Mouse (Mus musculus): ENCODE data around the gene Tpsg1. TPM values are rescaled to one million over a fixed set of nuclear protein-coding genes. Genes with fewer than 3 reads are reported as not detected.

Tpsg1 gene
- polyA plus RNA-seq (2012; rRNA removed) = 0.25 TPM in 1 of 2 replicates, not detected in the other

DNA sequence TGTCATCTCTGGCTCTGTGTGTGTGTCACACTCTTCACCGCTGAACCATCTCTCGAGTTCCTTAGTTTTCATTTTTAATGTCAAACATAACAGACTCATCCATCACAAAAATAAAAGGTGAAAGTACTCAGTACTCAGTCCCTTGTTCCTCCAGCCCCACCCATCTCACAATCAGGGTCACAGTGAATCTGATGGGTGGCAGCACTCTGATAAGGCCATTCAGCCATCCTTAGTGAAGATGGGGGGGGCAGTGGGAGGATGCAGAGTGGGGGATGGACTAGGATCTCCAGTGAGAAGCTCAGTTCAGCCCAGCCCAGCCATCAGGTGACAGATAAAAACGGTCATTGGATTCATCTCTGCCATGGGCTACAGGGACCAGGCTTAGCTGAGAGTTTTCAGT is at the start of gene Tpsg1:
TSS of gene Tpsg1 (plus strand) at position 301 of the 400 bp plus-strand sequence.
- no peak for DNase-seq (ENCODE audit: low read depth)

DNA sequence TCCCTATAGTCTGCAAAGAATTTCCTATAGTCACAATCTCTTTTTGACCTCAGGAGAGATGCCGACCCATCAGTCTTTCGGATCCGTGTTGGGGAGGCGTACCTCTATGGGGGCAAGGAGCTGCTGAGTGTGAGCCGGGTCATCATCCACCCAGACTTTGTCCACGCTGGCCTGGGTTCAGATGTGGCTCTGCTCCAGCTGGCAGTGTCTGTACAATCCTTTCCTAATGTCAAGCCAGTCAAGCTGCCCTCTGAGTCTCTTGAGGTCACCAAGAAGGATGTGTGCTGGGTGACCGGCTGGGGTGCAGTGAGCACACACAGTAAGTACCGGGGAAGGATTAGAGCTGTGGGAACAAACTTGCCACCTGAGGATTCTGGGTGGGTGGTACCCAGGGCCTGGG is 48.3 kb upstream of the Tpsg1 start:
- DNase-seq (ENCODE audit: low read depth) = no peak

DNA sequence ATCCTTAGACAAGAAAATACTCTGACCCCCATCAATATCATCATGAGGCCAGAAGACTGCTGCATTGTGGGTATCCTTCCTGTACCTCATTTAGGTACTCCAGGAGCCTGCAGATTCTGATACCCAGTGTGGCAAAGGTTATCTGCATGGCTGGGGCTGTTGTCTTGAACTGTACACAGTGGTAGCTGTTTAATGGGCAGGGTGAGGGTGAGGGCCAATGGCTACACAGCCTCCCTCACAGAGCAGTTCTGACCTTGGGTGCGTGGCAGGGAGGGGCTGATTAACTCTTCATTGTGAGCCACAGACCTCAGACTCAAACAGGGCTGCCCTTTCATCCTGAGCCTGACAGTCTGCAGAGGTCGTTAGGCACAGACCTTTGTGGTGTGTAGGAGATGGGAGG is 46.1 kb upstream of the Tpsg1 start:
- no peak for DNase-seq (ENCODE audit: low read depth)

DNA sequence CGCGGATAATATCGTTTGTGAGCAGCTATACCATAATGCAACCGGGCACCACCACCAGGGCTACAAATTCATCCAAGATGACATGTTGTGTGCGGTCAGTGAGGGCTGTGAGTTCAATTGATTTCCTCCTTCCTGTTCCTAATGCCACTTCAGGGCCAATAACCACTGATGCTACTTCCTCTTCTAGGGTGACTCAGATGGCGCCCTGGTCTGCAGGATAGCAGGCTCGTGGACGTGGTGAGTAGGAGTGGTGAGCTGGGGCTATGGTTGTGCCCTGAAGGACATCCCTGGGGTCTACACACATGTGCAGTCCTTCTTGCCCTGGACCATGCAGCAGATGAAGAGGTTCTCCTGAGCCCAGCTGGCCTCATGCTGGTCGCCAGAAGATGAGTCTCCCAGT is 36.8 kb upstream of the Tpsg1 start:
- DNase-seq (ENCODE audit: low read depth) = no peak

DNA sequence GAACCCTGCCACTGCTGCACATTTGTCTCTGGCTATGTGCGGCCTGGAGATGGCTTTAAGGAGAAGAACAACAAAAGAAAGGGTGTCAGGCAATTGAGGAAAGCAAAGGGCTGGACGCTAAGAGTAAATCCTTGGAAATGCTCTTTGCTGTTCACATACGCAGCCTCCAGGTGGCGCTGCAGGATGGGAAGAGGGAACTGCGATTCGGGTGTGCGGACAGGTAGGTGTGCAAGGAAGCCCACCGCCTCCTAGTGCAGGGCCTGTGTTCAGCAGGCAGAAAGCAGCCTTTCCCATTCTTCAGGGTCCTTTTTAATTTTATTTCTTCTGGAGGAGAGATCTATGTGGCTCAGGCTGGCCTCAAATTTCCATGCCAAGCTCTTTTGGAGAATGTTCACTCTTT is 35.1 kb upstream of the Tpsg1 start:
- no peak for DNase-seq (ENCODE audit: low read depth)

DNA sequence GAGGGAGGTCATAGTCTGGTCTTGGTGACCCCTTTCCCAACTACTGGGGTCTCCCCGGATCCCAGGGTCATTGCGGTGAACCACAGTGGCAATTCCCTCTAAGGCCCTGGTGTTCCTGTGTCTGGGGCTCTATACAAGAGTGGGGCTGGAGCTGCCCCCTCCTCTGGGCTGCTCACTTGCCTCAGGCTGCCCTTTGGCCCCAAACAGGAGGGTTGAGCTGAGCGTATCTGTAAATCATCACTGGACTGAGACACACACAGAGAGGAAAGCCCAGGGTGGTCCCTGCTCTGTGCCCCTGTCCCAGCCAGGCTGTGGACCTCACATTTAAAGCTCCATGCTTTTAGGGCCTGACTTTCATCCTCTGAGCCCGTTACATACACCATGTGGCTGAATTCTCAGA is 30.9 kb upstream of the Tpsg1 start:
- no peak for DNase-seq (ENCODE audit: low read depth)

DNA sequence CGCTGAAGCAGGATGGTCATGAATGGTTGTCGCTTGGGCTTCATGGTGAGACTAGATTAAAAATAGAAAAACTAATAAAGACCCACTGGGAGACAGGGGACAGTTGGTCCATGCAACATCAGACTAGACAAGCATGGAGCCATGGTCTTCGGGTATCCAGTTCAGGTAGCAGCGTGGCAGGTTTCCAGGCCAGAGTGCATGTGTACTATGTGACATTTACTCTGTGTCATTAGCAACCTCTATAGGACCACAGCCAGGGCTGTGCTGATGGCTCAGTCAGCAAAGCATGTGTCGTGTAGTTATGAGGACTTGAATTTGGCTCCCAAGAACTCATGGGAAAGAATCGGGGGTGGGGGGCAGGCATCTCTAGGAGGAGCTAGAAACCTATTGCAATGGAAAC is 29.1 kb upstream of the Tpsg1 start:
- DNase-seq (ENCODE audit: low read depth) = no peak

DNA sequence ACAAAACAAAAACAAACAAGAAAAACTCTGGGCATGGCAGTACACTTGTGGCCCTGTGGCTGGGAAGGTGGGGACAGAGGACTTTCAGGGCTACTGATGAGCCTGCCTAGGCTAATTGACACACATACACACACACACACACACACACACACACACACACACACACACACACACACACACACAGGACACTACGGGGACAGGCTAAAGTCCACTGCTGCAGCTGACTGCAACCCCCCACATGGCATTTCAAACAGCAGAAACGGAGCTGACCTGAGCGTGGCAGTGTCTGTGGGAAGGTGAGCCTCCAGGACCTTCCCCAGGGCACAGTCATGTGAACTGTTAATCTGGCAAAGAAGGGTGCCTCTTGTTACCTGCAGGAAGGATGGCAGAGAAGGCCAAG is 27.6 kb upstream of the Tpsg1 start:
- DNase-seq (ENCODE audit: low read depth) = no peak

DNA sequence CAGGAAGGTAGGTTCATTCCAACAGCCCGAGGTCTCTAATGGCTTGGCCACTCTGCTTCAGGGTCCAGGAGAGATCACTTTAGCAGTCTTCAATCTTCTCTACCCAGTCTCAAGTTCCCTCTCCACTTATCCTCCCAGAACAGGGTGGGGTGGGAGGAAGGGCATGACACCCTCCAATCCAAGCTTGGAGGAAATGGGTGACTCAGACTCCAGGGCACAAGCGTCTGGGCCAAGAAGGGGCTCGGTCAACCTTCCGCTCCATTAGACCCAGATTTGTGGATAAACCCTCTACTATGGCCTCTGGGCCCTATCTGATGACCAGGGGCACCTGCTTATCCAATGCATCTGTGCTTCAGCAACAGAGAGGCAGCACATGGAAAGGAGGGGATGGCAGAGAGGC is 23.6 kb upstream of the Tpsg1 start, which contains the start of gene Tpsab1:
TSS of gene Tpsab1 (minus strand) at position 101 of the 400 bp plus-strand sequence.
- DNase-seq (ENCODE audit: low read depth) = no peak

DNA sequence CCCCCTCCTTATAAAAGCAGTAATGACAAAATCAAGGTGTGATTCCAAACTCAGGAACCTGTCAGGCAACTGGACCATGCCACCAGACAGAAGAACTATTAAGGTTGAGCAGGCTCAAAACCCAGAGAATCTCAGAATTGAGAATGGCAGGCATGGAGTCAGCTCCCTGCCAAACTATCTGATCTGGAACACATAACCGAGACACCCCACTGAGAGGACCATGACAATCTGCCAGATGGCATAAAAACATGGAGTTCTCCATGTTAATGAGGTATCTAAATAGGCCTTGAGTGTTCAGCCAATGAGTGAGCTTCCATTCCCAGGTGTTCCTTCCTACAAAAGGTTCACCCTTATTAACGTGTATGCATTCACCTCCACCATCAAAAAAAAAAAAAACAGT is 7.8 kb upstream of the Tpsg1 start:
- no peak for DNase-seq (ENCODE audit: low read depth)

DNA sequence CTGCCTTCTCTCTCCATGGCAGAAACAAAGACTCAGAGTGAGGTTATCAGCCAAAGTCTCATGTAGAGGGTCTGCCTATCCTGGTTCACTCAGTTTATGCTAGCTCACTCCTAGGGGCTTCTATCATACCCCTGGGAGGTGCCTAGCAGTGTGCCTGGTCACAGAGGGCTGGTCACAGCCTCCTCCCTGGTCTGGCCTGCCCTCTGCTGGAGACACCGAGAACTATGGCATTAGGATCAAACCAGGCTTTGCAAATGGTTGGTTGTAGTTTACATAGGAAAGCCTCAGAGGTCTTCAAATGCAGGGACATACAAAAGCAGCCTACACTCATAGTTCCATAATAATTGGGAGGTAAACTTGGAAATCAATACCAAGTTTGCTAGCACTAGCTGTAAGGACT is 5.3 kb upstream of the Tpsg1 start:
- no peak for DNase-seq (ENCODE audit: low read depth)

DNA sequence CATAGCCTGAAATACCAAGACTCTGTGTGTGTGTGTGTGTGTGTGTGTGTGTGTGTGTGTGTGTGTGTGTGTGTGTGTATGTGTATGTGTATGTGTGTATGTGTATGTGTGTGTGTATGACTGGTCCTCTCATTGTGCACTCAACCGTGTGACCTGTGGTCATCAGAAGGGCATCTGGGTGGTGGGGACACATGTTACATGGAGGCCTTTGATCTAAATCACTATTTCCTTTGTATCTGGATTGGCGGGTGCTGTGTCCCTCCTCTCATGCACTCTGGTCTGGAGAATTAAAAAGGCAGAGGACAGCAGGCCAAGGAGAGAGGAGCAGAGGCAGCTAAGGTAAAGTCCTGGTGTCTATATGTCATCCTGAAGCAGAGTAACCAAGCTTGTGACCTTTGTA is 3.1 kb upstream of the Tpsg1 start, which contains the start of gene Tpsb2:
TSS of gene Tpsb2 (plus strand) at position 301 of the 400 bp plus-strand sequence.
- DNase-seq (ENCODE audit: low read depth) = no peak

DNA sequence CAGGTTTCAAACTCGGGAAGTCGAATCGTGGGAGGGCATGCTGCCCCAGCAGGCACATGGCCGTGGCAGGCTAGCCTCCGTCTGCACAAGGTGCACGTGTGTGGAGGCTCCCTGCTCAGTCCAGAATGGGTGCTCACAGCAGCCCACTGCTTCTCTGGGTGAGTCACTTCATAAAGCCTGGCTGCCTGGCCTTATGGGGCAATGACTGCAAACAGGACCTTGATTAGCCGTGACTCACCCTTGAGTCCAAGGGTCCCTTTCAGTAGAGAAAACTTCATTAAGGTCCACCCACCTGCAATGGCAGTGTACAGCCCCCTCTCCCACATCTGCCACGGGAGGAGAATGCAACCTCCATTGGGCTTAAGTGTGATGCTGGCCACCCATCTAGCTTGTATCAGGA is 3.4 kb downstream of the Tpsg1 start:
- DNase-seq (ENCODE audit: low read depth) = no peak

DNA sequence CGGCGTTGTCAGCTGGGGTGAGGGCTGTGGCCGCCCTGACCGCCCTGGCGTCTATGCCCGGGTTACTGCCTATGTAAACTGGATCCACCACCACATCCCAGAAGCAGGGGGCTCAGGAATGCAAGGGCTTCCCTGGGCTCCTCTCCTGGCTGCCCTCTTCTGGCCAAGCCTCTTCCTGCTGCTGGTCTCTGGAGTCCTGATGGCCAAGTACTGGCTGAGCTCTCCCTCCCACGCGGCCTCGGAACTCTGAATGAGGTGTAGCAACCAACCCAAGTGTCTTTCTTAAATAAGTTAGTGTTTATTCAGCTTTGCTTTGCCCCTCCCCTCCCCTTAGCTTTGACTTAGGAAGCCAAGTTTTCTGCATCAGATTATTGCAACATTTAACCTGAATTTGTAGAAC is 4.9 kb downstream of the Tpsg1 start:
- no peak for DNase-seq (ENCODE audit: low read depth)

DNA sequence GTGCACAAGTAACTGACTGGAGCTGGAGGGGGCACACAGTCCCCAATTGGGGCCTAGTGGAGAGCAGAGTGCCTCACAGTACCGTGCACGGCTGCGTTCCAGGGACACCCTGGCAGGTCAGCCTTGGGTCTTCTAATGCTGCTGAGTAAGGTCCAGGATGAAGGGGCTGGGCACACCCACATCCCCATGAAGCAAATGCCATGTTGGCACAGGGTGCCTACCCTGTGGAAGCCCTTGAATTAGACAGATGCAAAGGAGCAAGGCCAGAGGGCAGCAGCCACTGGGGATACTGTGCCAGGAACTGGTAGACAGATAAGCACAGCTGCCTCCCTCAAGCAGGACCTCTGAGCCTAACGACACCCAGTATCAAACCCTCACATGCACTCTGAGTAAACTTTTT is 25.5 kb downstream of the Tpsg1 start:
- DNase-seq (ENCODE audit: low read depth) = no peak

DNA sequence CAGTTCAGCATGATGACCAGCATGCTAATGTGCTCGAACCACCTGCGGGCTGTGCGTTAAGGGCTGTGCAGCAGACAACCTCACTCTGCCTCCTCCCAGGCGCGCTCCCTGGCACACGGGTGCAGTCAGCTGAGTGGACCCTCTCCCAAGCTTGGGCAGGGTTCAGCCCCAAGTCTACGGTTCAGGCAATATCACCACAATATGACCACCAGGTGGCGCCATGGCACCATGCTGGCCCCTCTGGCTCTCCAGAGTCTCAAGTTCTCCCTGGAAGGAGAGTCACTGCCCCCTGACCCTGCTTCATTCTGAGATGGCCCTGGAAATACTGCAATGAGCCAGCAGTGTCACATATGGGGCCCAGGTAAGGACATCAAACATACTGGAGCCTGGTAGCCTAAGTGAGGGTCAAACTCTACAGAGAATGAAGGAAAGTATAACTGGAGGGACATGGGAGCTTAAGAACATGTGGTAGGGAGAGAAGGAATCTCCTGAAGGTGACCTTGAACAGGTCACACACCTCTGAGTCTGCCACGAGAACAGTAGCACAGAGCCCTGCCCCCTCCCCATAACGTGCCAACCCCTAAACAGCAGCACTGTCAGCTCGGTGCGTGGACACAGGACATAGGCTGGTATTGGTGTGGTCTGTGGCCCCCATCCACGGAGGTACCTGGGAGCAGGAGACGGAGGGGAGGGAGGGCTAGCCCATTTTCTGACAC is 28.9 kb downstream of the Tpsg1 start:
- DNase-seq (ENCODE audit: low read depth) = no peak

DNA sequence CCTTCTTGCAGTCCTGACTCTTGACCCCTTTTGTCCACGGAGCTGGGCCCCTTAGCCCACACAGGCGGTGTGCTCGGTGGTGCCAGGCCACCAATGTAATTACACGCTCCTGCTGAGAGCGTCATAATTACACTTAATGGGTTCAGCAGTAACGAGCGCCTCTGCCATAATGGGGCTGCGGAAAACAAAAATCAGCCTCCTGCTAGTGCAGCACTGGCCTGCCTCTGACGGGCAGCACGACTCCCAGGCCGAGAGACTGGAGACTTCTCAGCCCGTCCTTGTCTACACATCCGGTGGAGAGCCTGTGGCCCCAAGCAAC is 29.4 kb downstream of the Tpsg1 start:
- DNase-seq (ENCODE audit: low read depth) = no peak

DNA sequence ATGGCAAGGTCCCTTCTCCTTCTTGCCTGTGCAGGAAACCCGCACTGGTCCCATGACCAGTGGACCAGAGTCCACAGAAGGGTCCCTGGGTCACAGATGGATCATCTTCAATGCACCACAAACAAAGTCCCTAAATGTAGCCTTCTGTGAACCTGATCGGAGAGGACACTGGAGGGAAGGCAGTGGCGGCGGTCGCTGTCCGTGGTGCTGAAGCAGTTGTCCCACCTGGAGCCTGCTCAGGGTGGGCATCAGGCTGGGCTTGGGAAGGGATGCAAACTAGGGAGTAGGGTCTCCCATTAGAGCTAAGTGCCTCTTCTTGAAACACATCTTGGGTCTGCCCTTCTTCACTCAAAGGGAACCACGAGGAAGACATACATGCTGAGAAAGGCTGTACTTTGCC is 31.4 kb downstream of the Tpsg1 start:
- no peak for DNase-seq (ENCODE audit: low read depth)

DNA sequence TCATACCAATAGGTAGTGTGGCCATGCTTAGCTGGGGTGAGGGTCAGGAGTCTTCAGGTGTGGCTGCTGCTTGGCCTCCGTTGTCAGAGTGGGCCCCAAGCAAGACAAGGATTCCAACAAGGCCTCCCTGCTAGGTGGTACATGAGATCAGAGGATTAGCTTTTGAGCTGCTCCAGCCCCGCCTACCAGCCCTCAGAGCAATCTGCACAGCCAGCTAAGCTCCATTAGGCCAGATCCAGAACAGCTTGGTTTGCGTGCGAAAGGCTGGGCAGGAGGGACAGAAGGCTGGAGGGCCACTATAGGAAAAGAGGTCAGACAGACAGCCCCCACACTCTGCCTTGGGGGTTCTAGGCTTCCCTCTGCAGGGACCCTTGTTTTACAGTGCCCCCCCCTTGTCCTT is 32.4 kb downstream of the Tpsg1 start:
- DNase-seq (ENCODE audit: low read depth) = no peak

DNA sequence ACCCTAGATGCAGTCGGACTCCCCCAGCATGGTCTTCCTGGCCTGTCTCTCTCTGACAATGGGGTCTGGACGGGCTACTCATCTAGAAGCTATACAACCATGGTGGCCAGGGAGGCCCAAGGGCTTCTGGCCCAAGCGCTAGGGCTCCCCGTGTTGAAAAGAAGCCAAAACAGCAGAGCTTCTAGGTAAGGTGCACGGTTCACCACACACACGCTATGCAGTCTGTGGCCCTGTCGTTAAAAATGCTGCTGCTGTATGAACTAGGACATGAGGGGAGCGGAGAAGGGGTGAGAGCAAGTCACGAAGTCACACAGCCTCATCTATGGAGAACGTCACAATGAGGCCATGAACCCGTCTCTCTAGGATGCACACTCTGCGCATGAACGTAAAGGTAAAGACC is 33.2 kb downstream of the Tpsg1 start:
- DNase-seq (ENCODE audit: low read depth) = no peak

DNA sequence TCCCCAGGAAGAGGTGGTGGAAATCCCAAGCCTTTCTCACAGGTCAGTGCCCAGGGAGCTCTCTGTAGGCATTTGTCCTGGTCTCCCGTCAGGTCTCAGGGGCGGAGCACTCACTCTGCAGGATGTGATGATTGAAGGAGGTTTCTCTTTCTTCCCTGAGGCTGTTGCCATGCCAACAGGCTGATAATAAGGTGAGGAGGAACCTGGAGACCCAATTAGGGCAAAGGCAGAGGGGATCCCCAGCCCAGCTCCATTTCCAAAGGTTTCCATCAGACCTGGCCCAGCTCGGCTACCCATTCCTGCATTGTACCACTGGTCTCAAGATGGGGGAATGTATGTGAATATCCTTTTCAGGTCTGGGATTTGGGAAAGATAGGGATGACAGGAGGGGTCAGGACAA is 35.1 kb downstream of the Tpsg1 start:
- DNase-seq (ENCODE audit: low read depth) = no peak

DNA sequence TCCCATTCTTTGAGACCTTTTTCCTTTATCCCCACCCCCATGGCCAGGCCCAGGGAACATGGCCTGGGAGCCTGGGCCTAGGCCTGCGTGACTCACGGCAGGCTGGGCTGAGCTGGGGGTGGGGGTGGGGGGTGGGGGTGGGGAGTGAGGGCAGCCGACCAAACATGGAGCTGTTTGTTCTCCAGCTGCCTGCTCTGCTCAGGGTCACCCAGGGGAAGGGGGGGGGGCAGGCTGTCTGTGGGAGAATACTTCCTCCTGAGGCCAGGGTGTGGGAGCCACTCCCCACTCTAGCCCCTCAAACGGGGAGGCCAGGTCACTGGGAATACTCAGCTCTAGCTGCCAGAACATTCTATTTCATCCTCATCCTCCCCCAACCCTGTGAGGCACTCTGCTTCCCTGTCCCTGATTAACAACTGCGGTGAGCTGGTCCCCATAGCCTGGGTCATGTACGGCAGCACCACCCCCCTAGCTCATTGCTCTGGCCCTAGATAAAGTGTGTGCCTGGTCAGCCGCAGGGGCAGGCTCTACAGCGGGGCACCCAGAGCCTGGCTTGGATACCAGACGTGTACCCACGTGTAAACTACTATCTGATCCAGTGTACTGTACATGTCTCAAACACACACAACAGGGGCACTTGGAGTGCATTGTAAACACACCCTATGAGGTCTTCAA is 36.3 kb downstream of the Tpsg1 start:
- no peak for DNase-seq (ENCODE audit: low read depth)

DNA sequence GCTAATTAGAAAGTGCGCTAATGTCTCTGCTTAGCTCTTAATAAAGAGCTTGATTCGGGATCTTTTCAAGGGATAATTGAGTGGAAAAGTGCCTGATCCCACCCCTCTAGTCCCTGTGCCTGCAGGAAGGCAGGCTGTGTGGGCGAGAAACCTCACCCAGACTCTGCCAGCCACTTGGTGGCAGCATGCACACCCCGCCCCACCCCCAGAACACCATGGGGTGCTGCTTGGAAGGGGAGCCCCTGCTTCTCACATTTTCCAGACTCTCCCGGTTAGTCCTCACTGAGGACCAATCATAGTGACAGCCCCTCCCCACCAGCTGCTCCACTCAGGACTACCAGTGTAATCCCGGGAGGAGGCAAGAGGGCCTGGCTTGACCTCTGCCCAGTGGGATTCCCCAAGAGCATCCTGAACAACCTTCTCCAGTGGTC is 37.0 kb downstream of the Tpsg1 start:
- DNase-seq (ENCODE audit: low read depth) = no peak

DNA sequence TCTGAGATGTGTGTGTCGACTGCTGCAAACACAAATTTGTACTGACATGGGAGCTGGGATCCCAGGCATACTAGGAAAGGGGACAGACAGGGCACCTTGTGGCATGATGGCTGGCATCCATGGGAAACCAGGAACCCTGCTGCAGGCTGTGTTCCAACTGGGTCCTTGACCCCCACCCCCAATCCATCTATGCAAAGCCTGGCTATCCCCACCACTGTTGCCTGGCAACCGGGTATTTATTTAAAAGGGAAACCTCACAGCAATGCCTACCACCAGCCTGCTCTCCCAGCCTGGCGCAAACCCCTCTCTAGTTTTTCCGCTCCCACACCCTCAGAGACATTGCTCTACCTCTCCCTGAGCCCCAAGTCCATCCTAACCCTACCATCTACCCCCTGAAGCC is 38.3 kb downstream of the Tpsg1 start:
- DNase-seq (ENCODE audit: low read depth) = no peak
